Mouse (Mus musculus) CH12.LX (cell line): ENCODE data around the gene Pou2af1. TPM values are rescaled to one million over a fixed set of nuclear protein-coding genes. Genes with fewer than 3 reads are reported as not detected.

Experiments used
- DNase-seq: peaks from one replicate; pipeline ENCODE4 v3.0.0-alpha.2; 2013; ENCODE audit errors: extremely low read depth
- H3K27ac ChIP-seq: 2 replicates; pipeline ENCODE4 v1.5.1; 2012; ENCODE audit warnings: low read depth, mild to moderate bottlenecking, control low read depth, moderate library complexity; ENCODE audit not compliant: insufficient read depth
- H3K27me3 ChIP-seq: replicated peaks from 2 replicates; pipeline ENCODE3; 2012; ENCODE audit warnings: inconsistent platforms
- H3K36me3 ChIP-seq, 2 experiments: replicated peaks in 1 of 2; 2 replicates each; pipeline versions ENCODE3 to v1.6.1; 2012; ENCODE audit warnings: inconsistent platforms in 1 of 2, low read length in 1 of 2, mild to moderate bottlenecking in 1 of 2, mixed read lengths in 1 of 2, moderate library complexity in 1 of 2; ENCODE audit not compliant: control insufficient read depth in 1 of 2, insufficient read depth in 1 of 2
- H3K4me1 ChIP-seq, 2 experiments: 2 replicates each; pipeline ENCODE4 v1.6.1; 2012; ENCODE audit warnings: inconsistent platforms in 1 of 2, moderate library complexity in 1 of 2; ENCODE audit not compliant: insufficient read depth in 2 of 2, control insufficient read depth in 1 of 2
- H3K4me2 ChIP-seq: 2 replicates; pipeline ENCODE4 v1.6.1; 2012; ENCODE audit warnings: low read depth, mild to moderate bottlenecking, control low read depth; ENCODE audit not compliant: poor library complexity, insufficient read depth, severe bottlenecking
- H3K4me3 ChIP-seq, 3 experiments: fragments of 150-350 bp in 1 of 3; sonication (generic) in 1 of 3; replicated peaks in 1 of 3; 2 replicates each; pipeline versions ENCODE3 to v1.5.1; 2011 to 2012; ENCODE audit warnings: low read depth in 2 of 3, low read length in 2 of 3, mild to moderate bottlenecking in 2 of 3, moderate library complexity in 2 of 3, control low read depth in 1 of 3, improper control_type of control experiment in 1 of 3, inconsistent platforms in 1 of 3, mixed read lengths in 1 of 3; ENCODE audit not compliant: poor library complexity in 1 of 3
- H3K79me2 ChIP-seq: replicated peaks from 2 replicates; pipeline ENCODE4 v1.6.1; 2012; ENCODE audit warnings: mild to moderate bottlenecking, moderate library complexity; ENCODE audit not compliant: control insufficient read depth, poor library complexity, insufficient read depth, severe bottlenecking; ENCODE audit errors: extremely low read depth
- H3K9ac ChIP-seq: 2 replicates; pipeline ENCODE4 v1.6.1; 2012; ENCODE audit warnings: low read depth, mild to moderate bottlenecking, control low read depth, moderate library complexity; ENCODE audit not compliant: insufficient read depth
- H3K9me3 ChIP-seq: replicated peaks from 2 replicates; pipeline ENCODE3; 2012; ENCODE audit warnings: low read length, inconsistent platforms, mixed read lengths
- BHLHE40 ChIP-seq: IDR thresholded peaks from 2 replicates; pipeline ENCODE4 v1.6.1; 2011; ENCODE audit warnings: mild to moderate bottlenecking, low read depth, low read length, improper control_type of control experiment
- CHD2 ChIP-seq: IDR thresholded peaks from 2 replicates; pipeline ENCODE4 v1.6.1; 2011; ENCODE audit warnings: low read length, improper control_type of control experiment
- CTCF ChIP-seq, 2 experiments: IDR thresholded peaks in 1 of 2; conservative IDR thresholded peaks in 1 of 2; 2 replicates each; pipeline ENCODE4 v1.5.1; 2011 to 2012; ENCODE audit warnings: low read depth in 2 of 2, low read length in 2 of 2, improper control_type of control experiment in 1 of 2, inconsistent platforms in 1 of 2, mild to moderate bottlenecking in 1 of 2, moderate library complexity in 1 of 2
- E2F4 ChIP-seq: IDR thresholded peaks from 2 replicates; pipeline ENCODE4 v1.6.1; 2011; ENCODE audit warnings: low read depth, low read length, improper control_type of control experiment; ENCODE audit not compliant: insufficient replicate concordance
- EP300 ChIP-seq: IDR thresholded peaks from 2 replicates; pipeline ENCODE4 v1.6.1; 2011; ENCODE audit warnings: low read length, improper control_type of control experiment
- ETS1 ChIP-seq: conservative IDR thresholded peaks from 2 replicates; pipeline ENCODE4 v1.6.1; 2012; ENCODE audit warnings: low read depth, mild to moderate bottlenecking, inconsistent platforms, low read length, improper control_type of control experiment, moderate library complexity
- IRF4 ChIP-seq: IDR thresholded peaks from 2 replicates; pipeline ENCODE4 v1.6.1; 2014; ENCODE audit warnings: low read depth, mild to moderate bottlenecking, inconsistent platforms, low read length, improper control_type of control experiment
- JUN ChIP-seq: IDR thresholded peaks from 2 replicates; pipeline ENCODE4 v1.6.1; 2011; ENCODE audit warnings: low read depth, mild to moderate bottlenecking, low read length, improper control_type of control experiment, moderate library complexity; ENCODE audit not compliant: insufficient read depth
- JUND ChIP-seq: conservative IDR thresholded peaks from 2 replicates; pipeline ENCODE4 v1.6.1; 2011; ENCODE audit warnings: low read depth, low read length, improper control_type of control experiment
- KAT2A ChIP-seq: IDR thresholded peaks from 2 replicates; pipeline ENCODE4 v1.6.1; 2012; ENCODE audit warnings: low read length, improper control_type of control experiment, inconsistent platforms; ENCODE audit not compliant: insufficient replicate concordance
- MAFK ChIP-seq: IDR thresholded peaks from 2 replicates; pipeline ENCODE4 v1.6.1; 2011; ENCODE audit warnings: low read length, improper control_type of control experiment; ENCODE audit not compliant: insufficient replicate concordance
- MEF2A ChIP-seq: IDR thresholded peaks from 2 replicates; pipeline ENCODE4 v1.6.1; 2014; ENCODE audit warnings: low read depth, mild to moderate bottlenecking, inconsistent platforms, low read length, improper control_type of control experiment, borderline replicate concordance
- MXI1 ChIP-seq: IDR thresholded peaks from 2 replicates; pipeline ENCODE4 v1.6.1; 2011; ENCODE audit warnings: mild to moderate bottlenecking, low read depth, low read length, improper control_type of control experiment
- MYC ChIP-seq: IDR thresholded peaks from 2 replicates; pipeline ENCODE4 v1.6.1; 2011; ENCODE audit warnings: low read depth, mild to moderate bottlenecking, improper control_type of control experiment, low read length
- RCOR1 ChIP-seq: conservative IDR thresholded peaks from 2 replicates; pipeline ENCODE4 v1.6.1; 2012; ENCODE audit warnings: low read depth, mild to moderate bottlenecking, inconsistent platforms, low read length, improper control_type of control experiment
- SMC3 ChIP-seq: IDR thresholded peaks from 2 replicates; pipeline ENCODE4 v1.6.1; 2011; ENCODE audit warnings: low read depth, low read length, improper control_type of control experiment
- TBP ChIP-seq: conservative IDR thresholded peaks from 2 replicates; pipeline ENCODE4 v1.6.1; 2011; ENCODE audit warnings: low read depth, low read length, improper control_type of control experiment
- TCF12 ChIP-seq: IDR thresholded peaks from 2 replicates; pipeline ENCODE4 v1.6.1; 2014; ENCODE audit warnings: low read depth, mild to moderate bottlenecking, inconsistent platforms, low read length, improper control_type of control experiment
- USF1 ChIP-seq: IDR thresholded peaks from 2 replicates; pipeline ENCODE4 v1.6.1; 2014; ENCODE audit warnings: low read depth, mild to moderate bottlenecking, inconsistent platforms, low read length, improper control_type of control experiment
- ZKSCAN1 ChIP-seq: IDR thresholded peaks from 2 replicates; pipeline ENCODE4 v1.6.1; 2012; ENCODE audit warnings: low read depth, inconsistent platforms, low read length, improper control_type of control experiment, borderline replicate concordance
- ZMIZ1 ChIP-seq: IDR thresholded peaks from 2 replicates; pipeline ENCODE4 v1.6.1; 2012; ENCODE audit warnings: low read depth, mild to moderate bottlenecking, inconsistent platforms, low read length, improper control_type of control experiment
- ZNF384 ChIP-seq: IDR thresholded peaks from 2 replicates; pipeline ENCODE4 v1.6.1; 2012; ENCODE audit warnings: low read depth, low read length, improper control_type of control experiment, inconsistent platforms
- dilution Hi-C: fragments of 300-500 bp; cut with MboI; formaldehyde crosslinking; loops from 2 replicates; pipeline ENCODE4 v1.14.3; 2020; ENCODE audit warnings: low sequenced_read_pairs; ENCODE audit not compliant: extremely low pct_unique_long_range_greater_than_20kb, extremely low pct_ligation_motif_present
- in situ Hi-C: fragments of 300-500 bp; cut with MboI; formaldehyde crosslinking; loops from 3 replicates; pipeline ENCODE4 v1.14.3; 2019; ENCODE audit warnings: low sequenced_read_pairs, low pct_ligation_motif_present, low pct_unique_long_range_greater_than_20kb, mixed read lengths
- polyA plus RNA-seq: library from polyadenylated mRNA; unstranded; fragments of >175 nt; gene quantifications from 2 replicates; pipeline ENCODE4 v1.2.1, GENCODE M21; 2012; ENCODE audit warnings: low read depth; ENCODE audit not compliant: insufficient read length
- total RNA-seq, 2 experiments: library from RNA; depleted of rRNA; stranded (reverse); fragments of 300-350 nt in 1 of 2; fragments of >200 nt in 1 of 2; gene quantifications; 2 replicates each; pipeline ENCODE4 v1.2.3; 2012 to 2014

Gene Pou2af1
- total and polyA plus RNA-seq, 3 experiments: 87.4 to 303 (median 173) TPM

- H3K4me2 ChIP-seq: peak overlapping the region; percentile 50
- H3K4me1 ChIP-seq: peaks cover 20 to 87% of the 10 kb centered on the region in 2 experiments
- peaks cover 80% of the 10 kb centered on the region for H3K79me2 ChIP-seq
- no peak overlapping the region for H3K4me3 ChIP-seq
- TF ChIP-seq USF1 (no peak), E2F4 (no peak), SMC3 (no peak), CHD2 (peak; percentile 50; the same call in 1 of the 2 replicates), TBP (no peak), JUND (peak; percentile 87), CTCF (conservative IDR thresholded peaks at IDR 0.05 in 1 of 2, IDR thresholded peaks at IDR 0.05 in 1 of 2; ENCODE audit: low read depth in 2 of 2, low read length in 2 of 2) (no peak), MEF2A (peak; percentile 99), MAFK (peak; percentile 82), EP300 (peak; percentile 98), ETS1 (peak; percentile 96), IRF4 (peak; percentile 94), ZKSCAN1 (no peak), JUN (peak; percentile 76), BHLHE40 (peak; percentile 99), ZMIZ1 (no peak), TCF12 (peak; percentile 97), KAT2A (0 out of 2 replicates have a peak, but pooled peaks have one; percentile 53), MYC (0 out of 2 replicates have a peak, but pooled peaks have one; percentile 29), RCOR1 (no peak; the same call in 1 of the 2 replicates), MXI1 (no peak), ZNF384 (peak; percentile 76)
- no peaks in the 10 kb centered on the region for H3K9me3 ChIP-seq
- H3K27me3 ChIP-seq: no peaks in the 10 kb centered on the region
- H3K9ac ChIP-seq: no peak overlapping the region
- in situ Hi-C loops: no loop called here
- H3K36me3 ChIP-seq: peaks cover 11 to 77% of the 10 kb centered on the region in 2 experiments
- H3K27ac ChIP-seq: peak overlapping the region; percentile 36; the same call in 1 of the 2 replicates
- DNase-seq: peak; percentile 56
- dilution Hi-C loops: no loop called here
Observed at GRCm38 (mm10) chr9:51225636-51226166, 12.2 kb downstream of the Pou2af1 start.
